Mouse (Mus musculus) adrenal gland, postnatal 10 days (tissue): ENCODE results near the gene Klk9. TPM values are rescaled to one million over a fixed set of nuclear protein-coding genes. Genes with fewer than 3 reads are reported as not detected.

ENCODE experiments used
- DNase-seq: peaks from one replicate; pipeline ENCODE4 v3.0.0; 2021; ENCODE audit warnings: mixed read lengths
- total RNA-seq, 2 experiments: library from RNA; stranded (reverse); gene quantifications; 2 replicates each; pipeline ENCODE4 v1.2.3; 2021

Klk9 gene
- total RNA-seq, 2 experiments from 2014 or later = not detected

GRCm38 (mm10) chr7:43796355-43796754 lies 4.7 kb downstream of the Klk9 start:
- DNase-seq = no peak

- DNase-seq = peak; percentile 20
Observed at GRCm38 (mm10) chr7:43797333-43797769, 5.7 kb downstream of the Klk9 start, which contains the start of gene Klk8. TSS of gene Klk8 (plus strand) at chr7:43797577.

- DNase-seq = no peak
Observed at GRCm38 (mm10) chr7:43797844-43798462, 6.3 kb downstream of the Klk9 start.

DNA sequence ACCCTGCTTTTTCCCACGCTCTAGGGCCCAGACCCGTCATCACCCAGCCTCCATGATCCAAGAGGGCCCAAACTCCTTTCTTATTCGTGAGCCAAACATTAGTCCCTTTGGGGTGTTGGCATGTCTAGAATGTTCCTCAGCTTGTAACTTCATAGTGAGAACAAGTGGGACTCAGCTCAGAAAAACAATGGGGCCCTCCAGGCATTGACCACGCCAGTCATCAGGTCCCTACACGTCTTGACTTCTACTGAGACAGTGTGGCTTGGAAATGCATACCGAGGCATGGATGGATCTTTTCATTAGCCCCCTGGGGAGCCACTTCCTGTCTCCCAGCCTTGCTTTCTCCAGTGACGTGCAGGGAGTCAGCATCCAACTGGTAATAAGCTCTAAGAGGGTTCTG lies 8.2 kb downstream of the Klk9 start:
- DNase-seq = no peak

DNA sequence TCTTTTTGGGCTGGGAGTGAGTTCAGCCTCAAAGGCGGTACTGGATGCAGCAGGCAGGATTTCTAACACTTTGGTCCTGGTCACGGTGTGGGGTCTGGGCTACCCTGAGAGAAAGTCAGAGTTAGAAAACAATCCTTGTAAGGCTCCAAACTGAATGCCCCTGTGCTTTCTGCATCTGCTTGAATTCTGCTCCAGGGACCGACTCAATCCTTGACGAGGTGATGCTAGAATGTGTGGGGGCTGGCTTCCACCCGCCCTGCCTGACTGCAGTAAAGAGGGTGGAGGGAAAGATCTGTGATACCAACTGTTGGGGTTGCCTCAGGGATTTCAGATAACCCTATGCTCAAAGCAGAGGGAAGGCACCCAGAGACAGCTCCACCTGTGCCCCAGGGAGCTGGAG lies 19.3 kb downstream of the Klk9 start, which contains the start of gene Klk7:
TSS of gene Klk7 (plus strand) at position 301 of the 400 bp plus-strand sequence.
- no peak for DNase-seq

DNA sequence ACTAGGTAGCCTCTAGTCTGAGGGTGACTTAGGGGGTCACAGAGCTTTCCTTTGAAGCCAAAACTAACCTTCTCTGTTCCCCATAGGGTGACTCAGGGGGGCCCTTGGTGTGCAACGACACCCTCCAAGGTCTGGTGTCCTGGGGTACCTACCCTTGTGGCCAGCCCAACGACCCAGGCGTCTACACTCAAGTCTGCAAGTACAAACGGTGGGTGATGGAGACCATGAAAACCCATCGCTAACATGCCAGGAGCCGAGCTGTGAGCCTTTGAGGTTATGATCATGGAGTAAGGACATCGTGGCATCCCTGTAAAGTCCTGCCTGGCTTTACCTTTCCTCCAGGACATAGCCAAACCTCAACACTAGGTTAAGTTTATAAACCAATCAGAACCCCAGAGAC lies 23.5 kb downstream of the Klk9 start:
- DNase-seq = no peak

DNA sequence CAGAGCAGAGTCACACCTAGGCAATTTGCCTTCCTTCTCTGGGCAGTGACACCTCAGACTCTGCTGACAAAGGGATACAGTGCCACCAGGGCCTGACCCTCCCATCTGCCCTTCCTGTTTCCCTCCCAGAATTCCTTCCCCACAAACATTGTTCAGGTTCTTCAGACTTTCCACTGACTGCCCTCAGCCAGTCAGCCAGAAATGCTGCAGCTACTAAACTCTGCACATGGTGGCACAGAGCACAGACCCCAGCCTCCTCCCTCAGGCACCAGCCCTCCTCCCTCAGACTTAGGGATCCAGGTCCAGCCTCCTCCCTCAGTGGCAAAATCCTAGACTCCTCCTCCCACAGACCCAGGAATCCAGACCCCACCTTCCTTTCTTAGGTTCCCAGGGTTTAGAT lies 25.1 kb downstream of the Klk9 start:
- no peak for DNase-seq

DNA sequence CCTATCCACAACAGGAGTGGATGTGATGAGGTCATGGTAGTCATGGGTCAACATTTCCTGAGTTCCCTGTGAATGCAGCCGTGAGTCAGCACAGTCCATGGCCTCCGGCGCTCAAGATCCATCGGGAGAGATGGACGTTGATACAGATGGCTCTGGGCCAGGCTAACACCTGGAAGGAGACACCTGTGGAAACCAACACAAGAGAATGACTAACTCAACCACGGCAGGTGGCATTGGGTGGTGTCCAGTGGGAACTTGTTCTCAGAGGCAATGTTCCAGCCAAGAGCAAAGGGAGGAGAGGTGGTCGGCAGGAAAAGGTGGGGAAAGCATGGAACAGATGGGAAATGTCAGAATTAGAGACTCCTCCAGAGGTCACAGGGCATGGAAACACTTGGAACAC lies 29.9 kb downstream of the Klk9 start:
- DNase-seq = no peak

DNA sequence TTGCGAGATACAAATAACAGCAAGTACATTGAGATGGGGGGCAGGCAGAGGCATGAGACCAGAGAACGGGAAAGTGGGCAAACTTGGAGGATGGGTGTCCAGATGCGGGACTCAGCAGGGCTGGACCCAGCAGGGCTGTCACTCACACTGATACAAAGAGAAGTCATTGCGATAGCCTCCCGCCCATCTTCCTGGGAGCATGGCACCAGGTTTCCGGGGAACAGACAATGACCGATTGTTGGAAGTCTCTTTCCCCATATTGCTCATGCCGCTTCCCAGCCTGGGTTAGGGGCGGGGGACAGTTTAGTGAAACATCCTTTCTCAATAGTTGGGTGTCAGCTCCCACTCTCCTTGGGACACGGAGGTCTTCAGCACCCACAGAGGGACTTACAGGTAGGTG lies 32.5 kb downstream of the Klk9 start, which contains the start of gene Klk6:
TSS of gene Klk6 (plus strand) at position 301 of the 400 bp plus-strand sequence.
- no peak for DNase-seq

DNA sequence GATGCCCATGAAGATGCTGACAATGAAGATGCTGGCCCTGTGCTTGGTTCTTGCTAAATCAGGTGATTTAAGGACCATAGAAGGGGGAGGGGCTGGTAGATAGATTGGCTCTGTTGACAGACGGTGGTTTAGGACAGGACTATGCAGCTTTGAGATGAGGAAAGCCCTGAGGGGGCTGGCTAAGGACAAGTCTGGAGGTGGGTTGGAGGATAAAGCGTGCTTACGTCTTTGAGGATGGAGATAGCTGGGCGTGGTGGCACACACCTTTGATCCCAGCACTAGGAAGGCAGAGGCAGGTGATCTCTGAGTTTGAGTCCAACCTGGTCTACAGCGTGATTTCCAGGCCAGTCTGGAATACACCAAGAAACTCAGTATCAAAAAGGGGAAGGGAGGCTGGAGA lies 34.4 kb downstream of the Klk9 start:
- DNase-seq = no peak

- DNase-seq = no peak
Observed at GRCm38 (mm10) chr7:43827706-43828105, 36.0 kb downstream of the Klk9 start.

GRCm38 (mm10) chr7:43829006-43829405 lies 37.3 kb downstream of the Klk9 start:
- no peak for DNase-seq

DNA sequence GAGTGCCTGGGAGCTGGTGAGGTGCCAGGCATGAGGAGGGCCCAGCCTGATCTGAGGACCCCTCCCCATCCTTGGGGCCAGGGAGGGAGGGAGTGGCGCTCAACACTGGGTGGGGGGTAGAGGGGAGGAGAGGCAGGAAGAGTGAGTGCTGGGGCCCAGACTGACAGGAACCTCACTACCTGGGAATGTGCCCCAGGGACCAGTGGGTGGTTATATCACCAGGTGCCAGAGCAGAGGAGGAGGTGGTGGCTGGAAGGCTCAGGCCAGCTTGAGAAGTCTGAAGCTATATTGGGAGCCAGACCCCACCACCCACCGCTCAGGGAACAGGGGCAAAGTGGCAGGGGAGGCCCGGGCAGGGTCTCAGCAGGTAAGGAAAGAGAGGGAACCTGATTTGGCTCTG lies 50.0 kb downstream of the Klk9 start, which contains the start of gene Klk5:
TSS of gene Klk5 (plus strand) at position 271 of the 400 bp plus-strand sequence.
- no peak for DNase-seq

DNA sequence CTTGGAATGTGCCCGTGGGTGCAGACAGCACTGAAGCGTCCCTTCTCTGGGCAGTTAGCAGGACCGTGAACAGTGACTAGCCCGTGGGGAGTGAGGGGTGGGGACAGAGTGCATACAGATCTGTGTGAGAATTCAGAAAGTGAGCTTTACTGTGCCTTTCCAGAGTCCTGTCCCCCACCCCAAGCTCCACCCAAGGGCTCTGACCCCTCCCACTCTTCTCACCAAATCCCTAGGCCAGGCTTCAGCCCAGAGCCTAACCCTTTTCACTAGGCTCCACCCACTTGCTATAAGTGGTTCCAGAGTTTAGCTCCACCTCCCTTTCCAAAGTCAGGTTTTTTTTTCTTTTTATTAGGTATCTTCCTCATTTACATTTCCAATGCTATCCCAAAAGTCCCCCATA lies 52.1 kb downstream of the Klk9 start:
- DNase-seq = no peak

Other genes starting within 250 kb of the Klk9 start
- 1 to 10 TPM; 3.3 to 4.0 TPM for gene Cd33, start 247.5 kb upstream of the Klk9 start, total RNA-seq
- 1 to 10 TPM; 1.9 to 2.5 TPM for gene Zfp658, start 229.6 kb upstream of the Klk9 start, total RNA-seq
- 10 to 100 TPM; 10.8 to 12.5 TPM for gene Zfp719, start 212.3 kb upstream of the Klk9 start, total RNA-seq
- under 1 TPM in 1 of 2 experiments, not detected in 1; 0.27 TPM for gene Zfp819, start 184.7 kb upstream of the Klk9 start, total RNA-seq
- gene Ceacam18, start 157.2 kb upstream of the Klk9 start, total RNA-seq = not detected
- 1 to 10 TPM; 1.1 to 1.6 TPM for gene Siglece, start 131.7 kb upstream of the Klk9 start, total RNA-seq
- 1 to 10 TPM; 9.7 to 9.8 TPM for gene Ctu1, start 119.9 kb upstream of the Klk9 start, total RNA-seq
- under 1 TPM in 1 of 2 experiments, not detected in 1; 0.24 TPM for gene Klk14, start 101.5 kb upstream of the Klk9 start, total RNA-seq
- not detected for gene Klk13, start 79.3 kb upstream of the Klk9 start, total RNA-seq
- not detected for gene Klk12, start 23.0 kb upstream of the Klk9 start, total RNA-seq
- gene Klk11, start 17.3 kb upstream of the Klk9 start, total RNA-seq = under 1 TPM in 1 of 2 experiments, not detected in 1; 0.27 TPM
- gene Klk10, start 10.9 kb upstream of the Klk9 start, total RNA-seq = under 1 TPM; 0.45 to 0.79 TPM
- 1 to 10 TPM; 7.0 to 7.3 TPM for gene Klk8, start 5.7 kb downstream of the Klk9 start, total RNA-seq
- gene Klk7, start 19.4 kb downstream of the Klk9 start, total RNA-seq = not detected
- not detected for gene Klk6, start 32.6 kb downstream of the Klk9 start, total RNA-seq
- not detected for gene Klk5, start 50.1 kb downstream of the Klk9 start, total RNA-seq
- gene Klk4, start 89.3 kb downstream of the Klk9 start, total RNA-seq = under 1 TPM; 0.21 to 0.24 TPM
- not detected for gene Klk15, start 141.8 kb downstream of the Klk9 start, total RNA-seq
- gene Klk1b8, start 158.8 kb downstream of the Klk9 start, total RNA-seq = not detected
- not detected for gene Klk1b1, start 174.9 kb downstream of the Klk9 start, total RNA-seq
- not detected for gene Klk1b9, start 184.2 kb downstream of the Klk9 start, total RNA-seq
- gene Klk1b11, start 204.0 kb downstream of the Klk9 start, total RNA-seq = not detected
- not detected for gene Klk1b26, start 220.3 kb downstream of the Klk9 start, total RNA-seq